Mouse (Mus musculus): ENCODE data around the gene Gm2a. TPM values are rescaled to one million over a fixed set of nuclear protein-coding genes. Genes with fewer than 3 reads are reported as not detected.

Gene Gm2a
- total and polyA plus RNA-seq, 3 experiments: 0.19 to 0.52 TPM; not detected in 1

GRCm38 (mm10) chr11:55154398-55155069 lies 56.6 kb downstream of the Gm2a start:
- H3K36me3 ChIP-seq (ENCODE audit: control insufficient read depth in 1 of 2, insufficient read depth in 2 of 2, low read length in 2 of 2): peaks cover 0 to 9% of the 10 kb centered on the region in 2 experiments; a peak in 2 of 4 replicates
- TF ChIP-seq MAX (IDR thresholded peaks at IDR 0.05; ENCODE audit: low read length) (no peak), GATA1 (IDR thresholded peaks at IDR 0.05; ENCODE audit: low read depth, low read length) (peak; percentile 34; the same call in 1 of the 2 replicates), POLR2A (IDR thresholded peaks at IDR 0.05; ENCODE audit: control insufficient read depth in 1 of 2, insufficient read depth in 1 of 2, low read depth in 1 of 2, low read length in 2 of 2, poor library complexity in 1 of 2) (peak in 1 of 2 experiments; percentile 71; a peak in 2 of 4 replicates), TAL1 (IDR thresholded peaks at IDR 0.05; ENCODE audit: low read length) (no peak), TBP (IDR thresholded peaks at IDR 0.05; ENCODE audit: low read depth, low read length) (peak; percentile 65), MAZ (IDR thresholded peaks at IDR 0.05; ENCODE audit: low read depth, low read length) (peak; percentile 74), ETS1 (IDR thresholded peaks at IDR 0.05; ENCODE audit: low read depth, low read length) (peak; percentile 30; the same call in 1 of the 2 replicates), POLR2AphosphoS5 (IDR thresholded peaks at IDR 0.05; ENCODE audit: borderline replicate concordance, low read depth, low read length) (no peak), EP300 (IDR thresholded peaks at IDR 0.05; ENCODE audit: low read depth in 1 of 2, low read length in 2 of 2) (peak; percentile 36 to 48; a peak in 2 of 4 replicates)
- no peaks in the 10 kb centered on the region for H3K9me3 ChIP-seq (replicated peaks; ENCODE audit: insufficient read depth, low read length)
- peak overlapping the region; percentile 26 for H3K9ac ChIP-seq (ENCODE audit: control insufficient read depth, low read depth, low read length, poor library complexity, severe bottlenecking)
- H3K79me2 ChIP-seq (ENCODE audit: control insufficient read depth, insufficient read depth, low read length, poor library complexity): no peaks in the 10 kb centered on the region
- peak; percentile 82 for DNase-seq (ENCODE audit: low read depth, low spot score)
- peak overlapping the region; percentile 6 to 45 for H3K4me3 ChIP-seq (ENCODE audit: control insufficient read depth in 1 of 2, insufficient read depth in 1 of 2, low read depth in 2 of 2, low read length in 2 of 2)
- H3K27me3 ChIP-seq (ENCODE audit: control insufficient read depth in 1 of 2, insufficient read depth in 2 of 2, low read length in 2 of 2): no peaks in the 10 kb centered on the region
- peak overlapping the region; percentile 83 for H3K27ac ChIP-seq (ENCODE audit: control insufficient read depth, low read depth, low read length)
- H3K4me1 ChIP-seq (ENCODE audit: control insufficient read depth in 1 of 2, insufficient read depth in 2 of 2, low read length in 2 of 2): peaks cover 9 to 29% of the 10 kb centered on the region in 2 experiments

GRCm38 (mm10) chr11:55155070-55155421 lies 57.1 kb downstream of the Gm2a start:
- DNase-seq (ENCODE audit: low read depth, low spot score): peak; percentile 94
- Histone ChIP-seq H3K4me1 (ENCODE audit: control insufficient read depth in 1 of 2, insufficient read depth in 2 of 2, low read length in 2 of 2) (peaks cover 9 to 29% of the 10 kb centered on the region in 2 experiments), H3K27me3 (ENCODE audit: control insufficient read depth in 1 of 2, insufficient read depth in 2 of 2, low read length in 2 of 2) (no peaks in the 10 kb centered on the region), H3K9me3 (replicated peaks; ENCODE audit: insufficient read depth, low read length) (no peaks in the 10 kb centered on the region), H3K4me3 (ENCODE audit: control insufficient read depth in 1 of 2, insufficient read depth in 1 of 2, low read depth in 2 of 2, low read length in 2 of 2) (peak overlapping the region; percentile 6 to 45; a peak in 3 of 4 replicates), H3K9ac (ENCODE audit: control insufficient read depth, low read depth, low read length, poor library complexity, severe bottlenecking) (peak overlapping the region; percentile 26), H3K36me3 (ENCODE audit: control insufficient read depth in 1 of 2, insufficient read depth in 2 of 2, low read length in 2 of 2) (peaks cover 0 to 9% of the 10 kb centered on the region in 2 experiments; a peak in 2 of 4 replicates), H3K79me2 (ENCODE audit: control insufficient read depth, insufficient read depth, low read length, poor library complexity) (no peaks in the 10 kb centered on the region), H3K27ac (ENCODE audit: control insufficient read depth, low read depth, low read length) (peak overlapping the region; percentile 83)
- TF ChIP-seq JUND (IDR thresholded peaks at IDR 0.05; ENCODE audit: low read depth, low read length) (peak; percentile 72), TCF12 (IDR thresholded peaks at IDR 0.05; ENCODE audit: low read depth, low read length) (peak; percentile 50; the same call in 1 of the 2 replicates), NRF1 (IDR thresholded peaks at IDR 0.05; ENCODE audit: insufficient read depth, low read depth, low read length, poor library complexity, severe bottlenecking) (no peak), HCFC1 (IDR thresholded peaks at IDR 0.05; ENCODE audit: low read depth, low read length) (no peak), UBTF (IDR thresholded peaks at IDR 0.05; ENCODE audit: borderline replicate concordance, insufficient read depth, low read depth, low read length) (no peak), ZC3H11A (IDR thresholded peaks at IDR 0.05; ENCODE audit: low read depth, low read length) (no peak), USF1 (IDR thresholded peaks at IDR 0.05; ENCODE audit: low read depth, low read length) (no peak), MEF2A (IDR thresholded peaks at IDR 0.05; ENCODE audit: extremely low read depth, insufficient replicate concordance, low read depth, low read length, poor library complexity, severe bottlenecking) (no peak), ZMIZ1 (IDR thresholded peaks at IDR 0.05; ENCODE audit: low read depth, low read length) (peak; percentile 69; the same call in 1 of the 2 replicates), SMC3 (IDR thresholded peaks at IDR 0.05; ENCODE audit: low read depth, low read length) (no peak; the same call in 1 of the 2 replicates), BHLHE40 (IDR thresholded peaks at IDR 0.05; ENCODE audit: borderline replicate concordance, low read depth, low read length) (no peak), MAX (IDR thresholded peaks at IDR 0.05; ENCODE audit: low read length) (no peak; the same call in 1 of the 2 replicates), CHD1 (IDR thresholded peaks at IDR 0.05; ENCODE audit: low read depth, low read length) (no peak), CHD2 (IDR thresholded peaks at IDR 0.05; ENCODE audit: low read length) (no peak), ZKSCAN1 (IDR thresholded peaks at IDR 0.05; ENCODE audit: low read depth, low read length) (no peak), EP300 (IDR thresholded peaks at IDR 0.05; ENCODE audit: low read depth in 1 of 2, low read length in 2 of 2) (peak in 1 of 2 experiments; percentile 42; a peak in 2 of 4 replicates), MXI1 (IDR thresholded peaks at IDR 0.05; ENCODE audit: low read depth, low read length) (no peak; the same call in none of the 2 replicates), GATA1 (IDR thresholded peaks at IDR 0.05; ENCODE audit: low read depth, low read length) (no peak), POLR2A (IDR thresholded peaks at IDR 0.05; ENCODE audit: control insufficient read depth in 1 of 2, insufficient read depth in 1 of 2, low read depth in 1 of 2, low read length in 2 of 2, poor library complexity in 1 of 2) (peak; percentile 26 to 65; a peak in 2 of 4 replicates), POLR2AphosphoS5 (IDR thresholded peaks at IDR 0.05; ENCODE audit: borderline replicate concordance, low read depth, low read length) (no peak), KAT2A (conservative IDR thresholded peaks at IDR 0.05; ENCODE audit: low read depth, low read length) (no peak), TBP (IDR thresholded peaks at IDR 0.05; ENCODE audit: low read depth, low read length) (no peak; the same call in 1 of the 2 replicates), NELFE (IDR thresholded peaks at IDR 0.05; ENCODE audit: low read depth, low read length) (peak; percentile 40; the same call in 1 of the 2 replicates), ELF1 (IDR thresholded peaks at IDR 0.05; ENCODE audit: low read depth, low read length) (no peak), E2F4 (IDR thresholded peaks at IDR 0.05; ENCODE audit: borderline replicate concordance, low read depth, low read length) (no peak)
